Mouse (Mus musculus) cortical plate, adult 2 months (tissue): ENCODE results near the gene Olig2.
"Not testable (repeated sequence)": the region's sequence is repeated elsewhere in the genome, so short reads cannot be mapped to it uniquely, and the experiment has no call there.

Source experiments
- CTCF ChIP-seq: fragments of 200-500 bp; IDR thresholded peaks from 2 replicates; pipeline ENCODE4 v1.5.1; 2011; ENCODE audit warnings: mild to moderate bottlenecking, control low read depth, low read length; ENCODE audit not compliant: insufficient read depth; ENCODE audit errors: extremely low read depth
- POLR2A ChIP-seq: fragments of 200-500 bp; IDR thresholded peaks from 2 replicates; pipeline ENCODE4 v1.6.1; 2011; ENCODE audit warnings: mild to moderate bottlenecking, low read length, control low read depth; ENCODE audit not compliant: insufficient read depth; ENCODE audit errors: extremely low read depth

DNA sequence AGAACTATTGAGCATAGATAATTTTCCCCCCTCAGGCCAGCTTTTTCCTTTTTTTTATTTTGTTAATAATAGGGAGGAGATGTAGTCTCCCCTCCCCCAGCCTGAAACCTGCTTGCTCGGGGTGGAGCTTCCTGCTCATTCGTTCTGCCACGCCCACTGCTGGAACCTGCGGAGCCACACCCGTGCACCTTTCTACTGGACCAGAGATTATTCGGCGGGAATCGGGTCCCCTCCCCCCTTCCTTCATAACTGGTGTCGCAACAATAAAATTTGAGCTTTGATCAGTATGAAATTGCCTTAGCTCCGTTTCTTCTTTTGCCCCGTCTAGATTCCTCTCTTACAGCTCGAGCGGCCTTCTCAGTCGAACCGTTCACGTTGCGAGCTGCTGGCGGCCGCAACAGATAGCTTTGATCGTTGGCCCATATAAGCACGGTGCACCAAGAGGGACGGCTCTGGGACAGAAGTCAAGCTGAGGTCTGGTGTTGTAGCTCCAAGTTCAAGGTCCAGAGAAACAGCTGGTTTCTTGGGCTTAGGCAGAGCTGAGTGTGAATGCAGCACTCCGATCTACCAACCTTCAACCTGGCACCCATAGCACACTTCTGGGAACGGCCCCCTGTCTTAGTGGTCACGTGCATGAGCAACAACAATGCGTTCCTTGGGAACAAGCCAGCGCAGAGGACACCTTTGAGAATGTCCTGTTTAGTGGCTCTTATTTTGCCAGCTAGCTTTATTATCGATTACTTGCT is 30.3 kb downstream of the Olig2 start:
- not testable (repeated sequence) for TF ChIP-seq CTCF, POLR2A
